7 mouse cellular contexts compared by ENCODE assay signal in genomic region chr14:53007323-53007722, GRCm38 (mm10).
ATAC-seq lines count a peak whose summit lies in the region.
"Not testable (repeated sequence)": the region's sequence is repeated elsewhere in the genome, so short reads cannot be mapped to it uniquely, and the experiment has no call there.

No protein-coding gene starts in this region.

- no CpG with 5 or more reads among the region's 4 CpGs for WGBS in neural tube, embryonic 15.5 days

- not testable (repeated sequence) for H3K4me2 ChIP-seq in neural tube, embryonic 15.5 days

- H3K4me1 ChIP-seq in neural tube, embryonic 15.5 days: not testable (repeated sequence)

- H3K9me3 ChIP-seq in neural tube, embryonic 15.5 days (replicated peaks): not testable (repeated sequence)

- peak; percentile 63 for ATAC-seq in activated CD4-positive, CD25-positive, alpha-beta regulatory T cell, adult 4 months
- ATAC-seq in erythroblast, adult 5-6 weeks (replicated peaks; ENCODE audit: low FRiP score, poor library complexity, severe bottlenecking): peak; percentile 80
- peak; percentile 89 for ATAC-seq in frontal cortex, adult (ENCODE audit: low TSS enrichment)
- ATAC-seq in hematopoietic stem cell, adult 5-6 weeks (replicated peaks in 1 of 2; ENCODE audit: insufficient read depth in 1 of 2, low FRiP score in 2 of 2, low TSS enrichment in 1 of 2, low read depth in 1 of 2, poor library complexity in 2 of 2, severe bottlenecking in 2 of 2): peak; percentile 83 to 88
- peak; percentile 91 for ATAC-seq in megakaryocyte, adult 5-6 weeks (ENCODE audit: poor library complexity, severe bottlenecking)
- ATAC-seq in megakaryocyte-erythroid progenitor cell, adult 5-6 weeks (replicated peaks; ENCODE audit: low FRiP score, low TSS enrichment, poor library complexity, severe bottlenecking): peak; percentile 93
- ATAC-seq in neural tube, embryonic 15.5 days (ENCODE audit: low FRiP score): peak; percentile 38; the same call in 1 of the 2 replicates

- not testable (repeated sequence) for H3K9ac ChIP-seq in neural tube, embryonic 15.5 days (replicated peaks)

- H3K27ac ChIP-seq in neural tube, embryonic 15.5 days (replicated peaks): not testable (repeated sequence)

- H3K4me3 ChIP-seq in neural tube, embryonic 15.5 days (replicated peaks): not testable (repeated sequence)

- H3K27me3 ChIP-seq in neural tube, embryonic 15.5 days (replicated peaks): not testable (repeated sequence)

- not testable (repeated sequence) for H3K36me3 ChIP-seq in neural tube, embryonic 15.5 days

Comparison
In these comparisons a context has a peak if more than half of its experiments do, and no peak if none do; other contexts are left out.
1. ATAC-seq: peak in every context shown above with its lines; median percentile 93 in megakaryocyte-erythroid progenitor cell, adult 5-6 weeks; 91 in megakaryocyte, adult 5-6 weeks; 89 in frontal cortex, adult; 86 in hematopoietic stem cell, adult 5-6 weeks; 80 in erythroblast, adult 5-6 weeks; 63 in activated CD4-positive, CD25-positive, alpha-beta regulatory T cell, adult 4 months; 38 in neural tube, embryonic 15.5 days.